Mouse (Mus musculus) E14TG2a.4 (cell line): ENCODE data around the gene Ccdc85a.

Source experiments
- CTCF ChIP-seq: conservative IDR thresholded peaks from 2 replicates; pipeline ENCODE4 v1.5.1; 2014; ENCODE audit warnings: low read length
- NANOG ChIP-seq: IDR thresholded peaks from 2 replicates; pipeline ENCODE4 v1.6.1; 2014; ENCODE audit warnings: borderline replicate concordance, low read length, mixed read lengths
- POU5F1 ChIP-seq: IDR thresholded peaks from 2 replicates; pipeline ENCODE4 v1.6.1; 2014; ENCODE audit warnings: low read length, borderline replicate concordance

DNA sequence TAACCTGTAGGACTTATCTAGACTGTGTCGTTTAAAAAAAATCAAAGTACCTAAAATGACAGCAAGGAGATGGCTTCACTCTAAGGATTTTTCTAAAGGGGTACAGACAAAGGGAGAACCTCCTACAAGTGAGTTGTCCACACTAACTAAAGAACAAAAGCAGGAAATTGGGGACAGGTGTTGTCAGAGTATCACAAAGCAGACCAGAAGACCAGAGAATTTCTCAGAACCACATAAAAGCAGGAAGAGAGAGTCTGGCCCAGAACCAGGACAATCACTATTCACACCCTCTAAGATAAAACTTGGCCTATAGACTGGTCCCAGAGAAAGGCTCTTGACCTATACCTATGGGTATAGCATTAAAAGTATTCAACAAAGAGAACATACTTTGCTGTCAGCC is 92.8 kb downstream of the Ccdc85a start:
- TF ChIP-seq CTCF: no peak
- TF ChIP-seq NANOG: no peak
- TF ChIP-seq POU5F1: no peak
